Mouse (Mus musculus) G1E (cell line): Measurements from ENCODE around the gene Erbb2.

Experiments used
- CTCF ChIP-seq: IDR thresholded peaks from 2 replicates; pipeline ENCODE4 v1.5.1; 2012; ENCODE audit warnings: low read depth, low read length, inconsistent platforms, mixed read lengths
- GATA1 ChIP-seq: IDR thresholded peaks from 2 replicates; pipeline ENCODE4 v1.6.1; 2012; ENCODE audit warnings: borderline replicate concordance, low read length, inconsistent platforms, mixed read lengths

GRCm38 (mm10) chr11:98448191-98448790, 36.0 kb downstream of the Erbb2 start:
- TF ChIP-seq CTCF (no peak), GATA1 (no peak)
